Mouse (Mus musculus): ENCODE results near the gene Oxct2b.

- TF ChIP-seq CTCF (IDR thresholded peaks at IDR 0.05) = no peak
- no peak for TF ChIP-seq POLR2A (IDR thresholded peaks at IDR 0.05; ENCODE audit: insufficient read depth, low read depth, low read length)
- TF ChIP-seq EP300 (IDR thresholded peaks at IDR 0.05; ENCODE audit: insufficient read depth, low read depth, low read length) = no peak
Measured at GRCm38 (mm10) chr4:123116011-123116410, at the start of gene Oxct2b.
